Mouse (Mus musculus) embryonic facial prominence, embryonic 13.5 days (tissue): Measurements from ENCODE around the gene Ddb2. TPM values are rescaled to one million over a fixed set of nuclear protein-coding genes. Genes with fewer than 3 reads are reported as not detected.

ENCODE experiments used
- ATAC-seq: fragments of 200-750 bp; cut with Nextera tagmentation; 2 replicates; pipeline ENCODE4 v1.8.0; 2017; ENCODE audit warnings: low read depth; ENCODE audit not compliant: insufficient number of reproducible peaks, insufficient read depth, low FRiP score, low TSS enrichment
- H3K27ac ChIP-seq: fragments of 300-500 bp; sonication (generic); 2 replicates; pipeline ENCODE4 v1.5.1; 2015; ENCODE audit warnings: moderate library complexity, mild to moderate bottlenecking, inconsistent platforms
- H3K27me3 ChIP-seq: fragments of 300-500 bp; sonication (generic); 2 replicates; pipeline ENCODE4 v1.6.1; 2015; ENCODE audit warnings: mild to moderate bottlenecking, inconsistent platforms
- H3K36me3 ChIP-seq: fragments of 300-500 bp; sonication (generic); 2 replicates; pipeline ENCODE4 v1.6.1; 2015; ENCODE audit warnings: mild to moderate bottlenecking, inconsistent platforms
- H3K4me1 ChIP-seq: fragments of 300-500 bp; sonication (generic); 2 replicates; pipeline ENCODE4 v1.6.1; 2015; ENCODE audit warnings: inconsistent platforms
- H3K4me2 ChIP-seq: fragments of 300-500 bp; sonication (generic); 2 replicates; pipeline ENCODE4 v1.6.1; 2015; ENCODE audit warnings: moderate library complexity, mild to moderate bottlenecking, inconsistent platforms
- H3K4me3 ChIP-seq: fragments of 300-500 bp; sonication (generic); 2 replicates; pipeline ENCODE4 v1.5.1; 2015; ENCODE audit warnings: mild to moderate bottlenecking, inconsistent platforms
- H3K9ac ChIP-seq: fragments of 300-500 bp; sonication (generic); 2 replicates; pipeline ENCODE4 v1.6.1; 2015; ENCODE audit warnings: mild to moderate bottlenecking, inconsistent platforms
- H3K9me3 ChIP-seq: fragments of 300-500 bp; sonication (generic); 2 replicates; pipeline ENCODE4 v1.6.1; 2016; ENCODE audit warnings: inconsistent platforms
- WGBS: fragments of 180-500 bp; shearing (Covaris S2); methylation state at CpG from one replicate; pipeline ENCODE4 v1.1.7; 2015; ENCODE audit warnings: mixed read lengths; 5-methylcytosine and 5-hydroxymethylcytosine counted together
- polyA plus RNA-seq: library from polyadenylated mRNA; unstranded; fragments of >200 nt; fragmentation: Nextera tagmentation; extraction: Ambion mirVana; gene quantifications from 2 replicates; pipeline ENCODE4 v1.2.1, GENCODE M21; 2015

The Ddb2 gene
- polyA plus RNA-seq, result 20.0 and 23.6 TPM in 2 replicates

GRCm38 (mm10) chr2:91236601-91237510 is at the start of gene Ddb2:
Gene Ddb2, minus strand, starts transcription at chr2:91236982.
- H3K4me1 ChIP-seq, result 0 out of 2 replicates have a peak, but pooled peaks cover 9% of the 10 kb centered on the region
- peak within 1 kb of the TSS; percentile 80 for H3K4me2 ChIP-seq
- no peaks in the 10 kb centered on the region for H3K27me3 ChIP-seq
- peak within 1 kb of the TSS; percentile 86 for H3K27ac ChIP-seq
- H3K9me3 ChIP-seq, result no peaks in the 10 kb centered on the region
- H3K36me3 ChIP-seq, result peaks cover 8% of the 10 kb centered on the region
- H3K9ac ChIP-seq, result peak within 1 kb of the TSS; percentile 83
- peak; percentile 98 for ATAC-seq
- H3K4me3 ChIP-seq, result peak within 1 kb of the TSS; percentile 68
- under 1% methylated on average over 48 of the region's 48 CpGs for WGBS

GRCm38 (mm10) chr2:91285885-91286505 is 49.2 kb upstream of the Ddb2 start:
- no peak overlapping the region for H3K4me2 ChIP-seq
- H3K4me1 ChIP-seq, result peaks cover 27% of the 10 kb centered on the region
- H3K4me3 ChIP-seq, result no peak overlapping the region
- H3K27ac ChIP-seq, result no peak overlapping the region
- 13% methylated on average over 7 of the region's 7 CpGs for WGBS
- no peak for ATAC-seq
- H3K9me3 ChIP-seq, result no peaks in the 10 kb centered on the region
- H3K27me3 ChIP-seq, result no peaks in the 10 kb centered on the region
- no peak overlapping the region for H3K9ac ChIP-seq
- H3K36me3 ChIP-seq, result no peaks in the 10 kb centered on the region

- H3K9ac ChIP-seq, result no peak overlapping the region
- peaks cover 24% of the 10 kb centered on the region for H3K4me1 ChIP-seq
- WGBS, result 74% methylated on average over 13 of the region's 13 CpGs
- H3K36me3 ChIP-seq, result no peaks in the 10 kb centered on the region
- peak overlapping the region; percentile 12; the same call in 1 of the 2 replicates for H3K27ac ChIP-seq
- no peak overlapping the region for H3K4me2 ChIP-seq
- H3K9me3 ChIP-seq, result no peaks in the 10 kb centered on the region
- no peak overlapping the region for H3K4me3 ChIP-seq
- H3K27me3 ChIP-seq, result no peaks in the 10 kb centered on the region
- ATAC-seq, result no peak
Observed at GRCm38 (mm10) chr2:91284375-91285199, 47.8 kb upstream of the Ddb2 start.

- ATAC-seq, result no peak
- 0 out of 2 replicates have a peak overlapping the region, but pooled peaks have one; percentile 12 for H3K27ac ChIP-seq
- no peak overlapping the region for H3K4me3 ChIP-seq
- no peak overlapping the region for H3K9ac ChIP-seq
- no peak overlapping the region for H3K4me2 ChIP-seq
- peaks cover 24% of the 10 kb centered on the region for H3K4me1 ChIP-seq
- H3K9me3 ChIP-seq, result no peaks in the 10 kb centered on the region
- 77% methylated on average over 3 of the region's 3 CpGs for WGBS
- H3K36me3 ChIP-seq, result no peaks in the 10 kb centered on the region
- no peaks in the 10 kb centered on the region for H3K27me3 ChIP-seq
Observed at GRCm38 (mm10) chr2:91283972-91284371, 47.2 kb upstream of the Ddb2 start.

- peak; percentile 29; the same call in 1 of the 2 replicates for ATAC-seq
- no peaks in the 10 kb centered on the region for H3K27me3 ChIP-seq
- no peak overlapping the region for H3K4me3 ChIP-seq
- H3K4me1 ChIP-seq, result peaks cover 24% of the 10 kb centered on the region
- H3K4me2 ChIP-seq, result no peak overlapping the region
- no peaks in the 10 kb centered on the region for H3K9me3 ChIP-seq
- peaks cover 24% of the 10 kb centered on the region for H3K36me3 ChIP-seq
- no peak overlapping the region for H3K9ac ChIP-seq
- WGBS, result 31% methylated on average over 5 of the region's 5 CpGs
- H3K27ac ChIP-seq, result peak overlapping the region; percentile 39; the same call in 1 of the 2 replicates
Observed at GRCm38 (mm10) chr2:91281366-91281765, 44.6 kb upstream of the Ddb2 start.

GRCm38 (mm10) chr2:91279372-91279755 is 42.6 kb upstream of the Ddb2 start:
- no peak overlapping the region for H3K27ac ChIP-seq
- H3K36me3 ChIP-seq, result peaks cover 44% of the 10 kb centered on the region
- H3K4me2 ChIP-seq, result no peak overlapping the region
- no peaks in the 10 kb centered on the region for H3K27me3 ChIP-seq
- ATAC-seq, result no peak
- H3K4me3 ChIP-seq, result no peak overlapping the region
- no peaks in the 10 kb centered on the region for H3K9me3 ChIP-seq
- WGBS, result 76% methylated on average over 2 of the region's 2 CpGs
- peaks cover 19% of the 10 kb centered on the region for H3K4me1 ChIP-seq
- no peak overlapping the region for H3K9ac ChIP-seq

GRCm38 (mm10) chr2:91278749-91279371 is 42.1 kb upstream of the Ddb2 start:
- H3K9ac ChIP-seq, result no peak overlapping the region
- no peak overlapping the region for H3K4me2 ChIP-seq
- no peak overlapping the region for H3K4me3 ChIP-seq
- ATAC-seq, result no peak
- peaks cover 49% of the 10 kb centered on the region for H3K36me3 ChIP-seq
- H3K27ac ChIP-seq, result no peak overlapping the region; the same call in 1 of the 2 replicates
- H3K9me3 ChIP-seq, result no peaks in the 10 kb centered on the region
- peaks cover 18% of the 10 kb centered on the region for H3K4me1 ChIP-seq
- WGBS, result 33% methylated on average over 10 of the region's 10 CpGs
- no peaks in the 10 kb centered on the region for H3K27me3 ChIP-seq

- Histone ChIP-seq H3K27ac (no peak overlapping the region), H3K4me3 (no peak overlapping the region), H3K36me3 (peaks cover 76% of the 10 kb centered on the region), H3K9me3 (no peaks in the 10 kb centered on the region), H3K4me1 (peaks cover 9% of the 10 kb centered on the region), H3K4me2 (no peak overlapping the region), H3K9ac (no peak overlapping the region), H3K27me3 (no peaks in the 10 kb centered on the region)
- 93% methylated on average over 8 of the region's 8 CpGs for WGBS
- no peak for ATAC-seq
Observed at GRCm38 (mm10) chr2:91269687-91270133, 32.9 kb upstream of the Ddb2 start.

GRCm38 (mm10) chr2:91268706-91269105 is 31.9 kb upstream of the Ddb2 start:
- H3K27me3 ChIP-seq, result no peaks in the 10 kb centered on the region
- no peak overlapping the region for H3K4me2 ChIP-seq
- H3K9ac ChIP-seq, result no peak overlapping the region
- peaks cover 19% of the 10 kb centered on the region for H3K4me1 ChIP-seq
- ATAC-seq, result no peak
- no peaks in the 10 kb centered on the region for H3K9me3 ChIP-seq
- no peak overlapping the region for H3K4me3 ChIP-seq
- H3K27ac ChIP-seq, result no peak overlapping the region
- WGBS, result 77% methylated on average over 2 of the region's 2 CpGs
- H3K36me3 ChIP-seq, result peaks cover 68% of the 10 kb centered on the region

GRCm38 (mm10) chr2:91268042-91268441 is 31.3 kb upstream of the Ddb2 start:
- no peak overlapping the region for H3K4me2 ChIP-seq
- no peak for ATAC-seq
- H3K4me1 ChIP-seq, result peaks cover 19% of the 10 kb centered on the region
- H3K9ac ChIP-seq, result no peak overlapping the region
- H3K27me3 ChIP-seq, result no peaks in the 10 kb centered on the region
- no peaks in the 10 kb centered on the region for H3K9me3 ChIP-seq
- peaks cover 68% of the 10 kb centered on the region for H3K36me3 ChIP-seq
- WGBS, result 91% methylated on average over 3 of the region's 3 CpGs
- H3K4me3 ChIP-seq, result no peak overlapping the region
- no peak overlapping the region for H3K27ac ChIP-seq
